Mouse (Mus musculus) embryonic stem cell, embryonic (primary cell): ENCODE measurements around the gene Mark2.

Source experiments
- CTCF ChIA-PET, 4 experiments: fragments of 300-600 bp in 2 of 4; fragments of 350-600 bp in 2 of 4; sonication (Branson Sonifier 250); formaldehyde crosslinking; loops; one replicate each; lab custom pipeline; 2022; ENCODE audit warnings: inconsistent platforms in 2 of 4; lab: Charles Lee
- POLR2A ChIA-PET, 4 experiments: fragments of 300-600 bp in 2 of 4; fragments of 350-600 bp in 2 of 4; sonication (Branson Sonifier 250); formaldehyde crosslinking; loops; one replicate each; lab custom pipeline; 2022; ENCODE audit warnings: antibody characterized with exemption in 4 of 4, inconsistent platforms in 1 of 4; lab: Charles Lee

Gene Mark2

GRCm38 (mm10) chr19:7309738-7310330 lies 31.8 kb downstream of the Mark2 start:
- ChIA-PET POLR2A (interaction anchor here in 3 of 4 experiments (0.5 to 2.7 kb wide), 16 partner anchors 8 to 1415 kb away, joined by 3 to 16 read pairs (median 4); partner anchors contain the start of genes Mark2 (in 1 of the 3) and Stip1 (in 1 of the 3)), CTCF (interaction anchor here in 1 of 4 experiments (2.3 kb wide), 1 partner anchor 43 kb away, joined by 7 read pairs; the partner anchor contains the start of gene Rcor2)

GRCm38 (mm10) chr19:7307995-7308770 lies 33.5 kb downstream of the Mark2 start:
- ChIA-PET POLR2A (interaction anchor here (0.5 to 4.4 kb wide), 22 partner anchors 8 to 213 kb away, joined by 3 to 24 read pairs (median 3); no protein-coding TSS in a partner anchor), CTCF (interaction anchor here in 2 of 4 experiments (0.6 to 1.3 kb wide), 5 partner anchors 13 to 1375 kb away, joined by 3 read pairs; no protein-coding TSS in a partner anchor)

GRCm38 (mm10) chr19:7306968-7307367 lies 34.7 kb downstream of the Mark2 start:
- CTCF ChIA-PET = interaction anchor here in 1 of 4 experiments (1.3 kb wide), 1 partner anchor 12 kb away, joined by 3 read pairs; no protein-coding TSS in a partner anchor
- POLR2A ChIA-PET = interaction anchor here (0.7 to 4.4 kb wide), 19 partner anchors 9 to 300 kb away, joined by 3 to 24 read pairs (median 3); partner anchors contain the start of genes Cox8a (in 1 of the 4), Lgals12 (in 1 of the 4), Mark2 (in 1 of the 4) and Rcor2 (in 1 of the 4)

- ChIA-PET CTCF (interaction anchor here in 2 of 4 experiments (0.6 to 0.7 kb wide), 3 partner anchors 12 to 1287 kb away, joined by 3 to 7 read pairs (median 6); no protein-coding TSS in a partner anchor), POLR2A (interaction anchor here in 3 of 4 experiments (0.8 to 4.4 kb wide), 26 partner anchors 8 to 309 kb away, joined by 3 to 24 read pairs (median 3); partner anchors contain the start of genes Cox8a (in 1 of the 3), Mark2 (in 1 of the 3) and Rcor2 (in 1 of the 3))
Observed at GRCm38 (mm10) chr19:7305380-7306310, 36.0 kb downstream of the Mark2 start.

- CTCF ChIA-PET = interaction anchor here in 1 of 4 experiments (0.6 kb wide), 1 partner anchor 115 kb away, joined by 3 read pairs; no protein-coding TSS in a partner anchor
Observed at GRCm38 (mm10) chr19:7304801-7305200, 36.9 kb downstream of the Mark2 start.

GRCm38 (mm10) chr19:7303796-7304195 lies 37.9 kb downstream of the Mark2 start:
- CTCF ChIA-PET = no interaction called here
- POLR2A ChIA-PET = interaction anchor here in 2 of 4 experiments (0.7 to 4.1 kb wide), 10 partner anchors 9 to 38 kb away, joined by 3 to 17 read pairs (median 4); partner anchors contain the start of gene Mark2 (in 1 of the 2)

More at GRCm38 (mm10) chr19:7304801-7305200, 36.9 kb downstream of the Mark2 start:
- POLR2A ChIA-PET = interaction anchor here in 3 of 4 experiments (0.8 to 4.4 kb wide), 16 partner anchors 9 to 308 kb away, joined by 3 to 24 read pairs (median 3); partner anchors contain the start of gene Mark2 (in 1 of the 3)

- ChIA-PET POLR2A (interaction anchor here in 3 of 4 experiments (0.6 to 4.1 kb wide), 19 partner anchors 7 to 327 kb away, joined by 3 to 17 read pairs (median 5); no protein-coding TSS in a partner anchor), CTCF (interaction anchor here in 2 of 4 experiments (0.7 kb wide), 2 partner anchors 14 to 40 kb away, joined by 3 read pairs; no protein-coding TSS in a partner anchor)
Observed at GRCm38 (mm10) chr19:7302493-7302797, 39.2 kb downstream of the Mark2 start.

GRCm38 (mm10) chr19:7301647-7302492 lies 39.8 kb downstream of the Mark2 start:
- POLR2A ChIA-PET = interaction anchor here in 3 of 4 experiments (0.6 to 4.1 kb wide), 23 partner anchors 8 to 180 kb away, joined by 3 to 17 read pairs (median 4); no protein-coding TSS in a partner anchor
- CTCF ChIA-PET = interaction anchor here in 2 of 4 experiments (0.7 kb wide), 2 partner anchors 13 to 40 kb away, joined by 3 read pairs; no protein-coding TSS in a partner anchor

- ChIA-PET CTCF (interaction anchor here in 1 of 4 experiments (1.0 kb wide), 1 partner anchor 30 kb away, joined by 4 read pairs; no protein-coding TSS in a partner anchor), POLR2A (interaction anchor here in 2 of 4 experiments (0.6 to 3.1 kb wide), 9 partner anchors 11 to 32 kb away, joined by 3 to 16 read pairs (median 4); no protein-coding TSS in a partner anchor)
Observed at GRCm38 (mm10) chr19:7300078-7300477, 41.6 kb downstream of the Mark2 start.

GRCm38 (mm10) chr19:7299052-7299451 lies 42.6 kb downstream of the Mark2 start:
- ChIA-PET CTCF (interaction anchor here in 1 of 4 experiments (0.7 kb wide), 1 partner anchor 34 kb away, joined by 3 read pairs; no protein-coding TSS in a partner anchor), POLR2A (interaction anchor here in 2 of 4 experiments (1.0 to 1.3 kb wide), 4 partner anchors 11 to 32 kb away, joined by 3 to 4 read pairs (median 4); partner anchors contain the start of gene Rcor2 (in 1 of the 2))

- POLR2A ChIA-PET = interaction anchor here in 3 of 4 experiments (0.6 to 1.4 kb wide), 9 partner anchors 9 to 74 kb away, joined by 3 to 5 read pairs (median 3); partner anchors contain the start of gene Mark2 (in 1 of the 3)
- CTCF ChIA-PET = interaction anchor here in 1 of 4 experiments (1.2 kb wide), 1 partner anchor 27 kb away, joined by 3 read pairs; no protein-coding TSS in a partner anchor
Observed at GRCm38 (mm10) chr19:7295959-7296358, 45.7 kb downstream of the Mark2 start.

- ChIA-PET POLR2A (interaction anchor here in 3 of 4 experiments (0.6 to 3.7 kb wide), 12 partner anchors 9 to 73 kb away, joined by 3 to 15 read pairs (median 3); partner anchors contain the start of gene Mark2 (in 1 of the 3)), CTCF (interaction anchor here in 3 of 4 experiments (1.0 to 1.3 kb wide), 4 partner anchors 12 to 58 kb away, joined by 3 read pairs; no protein-coding TSS in a partner anchor)
Observed at GRCm38 (mm10) chr19:7295071-7295658, 46.5 kb downstream of the Mark2 start.

- CTCF ChIA-PET = interaction anchor here in 3 of 4 experiments (0.5 to 1.3 kb wide), 8 partner anchors 13 to 124 kb away, joined by 3 to 6 read pairs (median 3); partner anchors contain the start of gene Rcor2 (in 1 of the 3)
Observed at GRCm38 (mm10) chr19:7294098-7294876, 47.4 kb downstream of the Mark2 start.

More at GRCm38 (mm10) chr19:7294098-7294876, 47.4 kb downstream of the Mark2 start:
- POLR2A ChIA-PET = interaction anchor here in 3 of 4 experiments (0.6 to 3.7 kb wide), 25 partner anchors 9 to 128 kb away, joined by 3 to 15 read pairs (median 4); partner anchors contain the start of genes Mark2 (in 1 of the 3), Otub1 (in 1 of the 3) and Rcor2 (in 1 of the 3)
